Mouse (Mus musculus) heart, postnatal 0 days (tissue): ENCODE measurements at regions not wholly inside any gene's neighbourhood (a gene's known extent, or its start where the extent isn't known, plus 50 kb on each side); places are given as distances from the start of the nearest gene placed in this dataset.

Experiments used
- ATAC-seq: fragments of 200-750 bp; cut with Nextera tagmentation; 2 replicates; pipeline ENCODE4 v1.8.0; 2017; ENCODE audit warnings: low read depth, moderate number of reproducible peaks, moderate library complexity; ENCODE audit not compliant: insufficient read depth
- DNase-seq: peaks from one replicate; pipeline ENCODE4 v3.0.0-alpha.2; 2016; ENCODE audit warnings: low spot score
- H3K27ac ChIP-seq: fragments of 300-500 bp; sonication (generic); 2 replicates; pipeline ENCODE4 v1.5.1; 2014; ENCODE audit warnings: low read depth, mild to moderate bottlenecking
- H3K27me3 ChIP-seq: fragments of 300-500 bp; sonication (generic); 2 replicates; pipeline ENCODE4 v1.6.1; 2014; ENCODE audit warnings: low read length, mixed read lengths; ENCODE audit not compliant: control insufficient read depth, insufficient read depth
- H3K36me3 ChIP-seq: fragments of 300-500 bp; sonication (generic); replicated peaks from 2 replicates; pipeline ENCODE4 v1.6.1; 2014; ENCODE audit warnings: low read length, mixed read lengths; ENCODE audit not compliant: control insufficient read depth, insufficient read depth
- H3K4me1 ChIP-seq: fragments of 300-500 bp; sonication (generic); 2 replicates; pipeline ENCODE4 v1.6.1; 2014; ENCODE audit warnings: antibody characterized with exemption; ENCODE audit not compliant: control insufficient read depth, insufficient read depth
- H3K4me2 ChIP-seq: fragments of 300-500 bp; sonication (generic); 2 replicates; pipeline ENCODE4 v1.6.1; 2014; ENCODE audit warnings: low read depth, mild to moderate bottlenecking, low read length, moderate library complexity
- H3K4me3 ChIP-seq: fragments of 300-500 bp; sonication (generic); 2 replicates; pipeline ENCODE4 v1.5.1; 2014; ENCODE audit warnings: low read depth, low read length
- H3K9ac ChIP-seq: fragments of 300-500 bp; sonication (generic); replicated peaks from 2 replicates; pipeline ENCODE4 v1.6.1; 2014; ENCODE audit warnings: low read depth, low read length, mixed read lengths
- H3K9me3 ChIP-seq: fragments of 300-500 bp; sonication (generic); replicated peaks from 2 replicates; pipeline ENCODE4 v1.6.1; 2016; ENCODE audit warnings: low read length; ENCODE audit not compliant: control insufficient read depth
- CTCF ChIP-seq: IDR thresholded peaks from 2 replicates; pipeline ENCODE4 v1.5.1; 2016; ENCODE audit warnings: antibody characterized with exemption, control low read depth, low read depth
- EP300 ChIP-seq: IDR thresholded peaks from 2 replicates; pipeline ENCODE4 v1.6.1; 2016; ENCODE audit warnings: antibody characterized with exemption, low read depth
- WGBS: fragments of 180-500 bp; shearing (Covaris S2); extraction: QIAGEN DNeasy Blood & Tissue Kit; methylation state at CpG from one replicate; pipeline ENCODE4 v1.1.7; 2014; 5-methylcytosine and 5-hydroxymethylcytosine counted together

DNA sequence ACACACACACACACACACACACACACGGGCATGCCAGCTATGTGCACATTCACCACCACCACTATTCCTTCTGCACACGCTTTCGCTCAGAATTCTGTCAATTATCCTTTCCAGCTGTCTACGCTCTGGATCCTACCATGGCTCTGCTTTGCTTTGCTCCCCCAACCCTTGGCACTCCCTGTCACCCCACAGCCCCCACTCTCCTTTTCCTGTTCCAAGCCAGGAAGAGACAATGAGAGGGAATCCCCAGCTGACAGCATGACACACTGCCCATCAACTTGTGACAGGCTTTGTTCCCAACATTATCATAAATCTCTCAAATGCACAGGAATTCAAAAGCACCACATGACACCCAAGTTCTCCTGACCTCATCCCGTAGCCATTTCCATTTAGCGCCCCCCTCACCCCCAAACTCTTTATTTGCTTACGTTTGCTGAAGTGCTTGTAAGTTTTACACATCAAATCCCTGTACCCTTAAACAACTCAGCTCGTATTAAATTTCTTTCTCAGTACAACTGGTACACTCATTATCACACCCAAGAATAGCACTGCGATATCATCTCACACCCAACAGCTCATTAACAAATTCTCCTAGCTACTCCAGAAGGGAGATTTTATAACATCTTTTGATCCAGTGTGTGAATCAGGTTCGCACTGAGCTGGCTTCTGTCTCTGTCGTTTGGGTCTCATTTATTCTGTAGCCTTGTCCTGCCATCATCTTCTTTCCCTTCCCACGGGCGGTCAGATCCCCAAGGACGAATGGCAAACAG is 140.3 kb downstream of the Ptpn20 start:
- ATAC-seq = no peak
- 0 out of 2 replicates have a peak, but pooled peaks cover 3% of the 10 kb centered on the region for H3K4me1 ChIP-seq
- no peak for DNase-seq

DNA sequence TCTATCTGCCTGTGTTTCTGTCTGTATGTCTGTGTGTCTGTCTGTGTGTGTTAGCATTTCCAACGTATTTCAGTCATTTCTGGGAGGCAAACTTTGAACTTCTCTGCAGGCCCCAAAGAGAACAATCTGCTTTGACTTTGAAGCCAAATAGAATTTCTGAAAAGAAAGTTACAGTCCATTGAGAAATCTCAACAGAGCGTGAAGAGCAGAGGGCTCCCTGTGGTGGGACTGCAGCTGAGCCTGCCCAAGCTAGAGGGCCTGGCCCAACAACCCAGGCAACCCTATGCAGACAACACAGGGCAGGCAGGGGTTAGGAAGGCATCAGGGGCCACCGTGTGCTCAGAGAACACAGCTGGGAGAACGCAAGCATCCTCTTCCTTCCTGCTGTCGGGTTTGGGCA is 143.7 kb downstream of the Ptpn20 start:
- ATAC-seq = no peak
- H3K27ac ChIP-seq = no peak overlapping the region
- no peak overlapping the region for H3K9ac ChIP-seq
- 0 out of 2 replicates have a peak, but pooled peaks cover 3% of the 10 kb centered on the region for H3K4me1 ChIP-seq
- WGBS = 58% methylated on average over 5 of the region's 5 CpGs
- no peak for TF ChIP-seq EP300
- TF ChIP-seq CTCF = no peak
- no peaks in the 10 kb centered on the region for H3K9me3 ChIP-seq
- no peaks in the 10 kb centered on the region for H3K36me3 ChIP-seq
- H3K27me3 ChIP-seq = no peaks in the 10 kb centered on the region
- DNase-seq = no peak
- no peak overlapping the region for H3K4me3 ChIP-seq
- H3K4me2 ChIP-seq = no peak overlapping the region

More for the DNA sequence above, 140.3 kb downstream of the Ptpn20 start:
- Histone ChIP-seq H3K36me3 (no peaks in the 10 kb centered on the region), H3K27me3 (no peaks in the 10 kb centered on the region), H3K9me3 (no peaks in the 10 kb centered on the region), H3K27ac (no peak overlapping the region), H3K4me2 (no peak overlapping the region), H3K9ac (no peak overlapping the region), H3K4me3 (no peak overlapping the region)
- TF ChIP-seq CTCF = no peak
- no peak for TF ChIP-seq EP300
- WGBS = 58% methylated on average over 14 of the region's 14 CpGs

DNA sequence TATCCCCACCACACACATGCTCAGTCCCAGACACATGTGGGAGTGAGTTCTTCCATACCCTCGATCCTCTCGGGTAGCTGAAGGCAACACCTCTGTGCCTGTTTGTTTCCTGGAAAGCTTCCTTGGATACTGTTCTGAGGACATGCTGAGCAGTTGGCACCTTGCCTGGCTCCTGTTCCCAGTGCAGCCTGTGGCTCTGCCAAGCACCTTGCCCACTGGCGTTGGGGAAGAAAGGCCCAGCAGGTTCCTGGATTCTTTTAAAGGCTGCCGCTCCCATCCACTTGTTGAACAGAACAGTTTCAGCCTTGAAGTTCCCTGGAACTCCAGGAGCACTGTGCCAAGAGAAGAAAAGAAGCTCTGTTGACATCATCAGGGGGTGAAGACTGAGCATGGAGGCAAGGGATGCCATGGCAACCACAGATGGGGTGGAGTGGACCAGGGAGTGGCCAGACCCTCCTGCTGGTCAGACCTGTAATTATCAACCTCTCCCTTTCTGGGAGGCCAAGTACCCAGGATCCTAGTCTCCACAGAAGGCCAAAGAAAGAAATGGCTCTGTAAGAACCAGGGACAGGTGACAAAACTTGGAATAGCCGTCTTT is 145.5 kb downstream of the Ptpn20 start:
- 60% methylated on average over 5 of the region's 5 CpGs for WGBS
- DNase-seq = no peak
- no peaks in the 10 kb centered on the region for H3K27me3 ChIP-seq
- no peaks in the 10 kb centered on the region for H3K9me3 ChIP-seq
- ATAC-seq = no peak
- no peaks in the 10 kb centered on the region for H3K4me1 ChIP-seq
- H3K36me3 ChIP-seq = no peaks in the 10 kb centered on the region
- no peak overlapping the region for H3K27ac ChIP-seq
- no peak overlapping the region for H3K4me3 ChIP-seq
- no peak overlapping the region for H3K4me2 ChIP-seq
- no peak for TF ChIP-seq EP300
- TF ChIP-seq CTCF = no peak
- H3K9ac ChIP-seq = no peak overlapping the region

DNA sequence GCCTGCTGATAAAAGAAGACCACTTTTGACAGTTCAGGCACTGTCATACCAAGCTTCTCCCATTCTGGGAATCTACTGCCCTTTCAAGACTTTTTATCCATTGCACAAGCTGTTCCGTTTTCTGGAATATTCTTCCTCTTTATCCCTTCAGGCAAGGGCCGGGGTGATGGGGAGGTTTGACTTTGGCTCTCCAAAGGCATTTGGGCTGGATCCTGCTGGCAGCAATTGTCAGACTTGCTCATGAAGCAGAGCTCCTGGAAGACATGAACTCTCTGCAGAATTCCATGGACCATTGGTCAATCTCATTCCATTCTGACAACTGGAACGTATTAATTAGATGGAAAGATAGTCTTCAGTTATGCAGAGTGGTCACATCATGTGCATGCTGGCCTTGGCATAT is 146.6 kb downstream of the Ptpn20 start:
- ATAC-seq = no peak
- no peak for DNase-seq

DNA sequence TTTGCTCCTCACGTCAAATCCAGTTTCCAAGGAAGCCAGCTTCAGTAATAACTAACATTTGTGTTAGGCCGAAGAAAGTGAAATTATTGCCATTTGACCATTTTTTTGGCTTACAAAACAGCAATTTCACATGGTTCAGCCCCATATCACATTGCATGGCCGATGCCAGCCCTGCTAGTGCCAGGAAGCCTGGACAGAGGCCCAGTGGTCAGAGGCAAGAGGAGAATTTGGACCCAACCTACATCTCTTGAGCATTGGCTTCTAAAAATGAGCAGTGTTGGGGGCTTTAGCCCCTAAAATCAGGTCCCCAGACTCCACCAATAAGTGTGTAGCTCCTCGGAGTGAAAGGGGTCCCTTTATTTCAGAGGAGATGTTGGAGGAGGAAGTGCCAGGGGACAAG is 157.2 kb downstream of the Ptpn20 start:
- DNase-seq = no peak
- H3K27ac ChIP-seq = no peak overlapping the region
- no peak overlapping the region for H3K9ac ChIP-seq
- no peaks in the 10 kb centered on the region for H3K27me3 ChIP-seq
- H3K4me3 ChIP-seq = no peak overlapping the region
- ATAC-seq = no peak
- 68% methylated on average over 4 of the region's 4 CpGs for WGBS
- TF ChIP-seq CTCF (no peak), EP300 (no peak)
- H3K9me3 ChIP-seq = no peaks in the 10 kb centered on the region
- no peaks in the 10 kb centered on the region for H3K36me3 ChIP-seq
- no peak overlapping the region for H3K4me2 ChIP-seq
- no peaks in the 10 kb centered on the region for H3K4me1 ChIP-seq

More for the DNA sequence above, 146.6 kb downstream of the Ptpn20 start:
- Histone ChIP-seq H3K9me3 (no peaks in the 10 kb centered on the region), H3K27me3 (no peaks in the 10 kb centered on the region), H3K36me3 (no peaks in the 10 kb centered on the region), H3K9ac (no peak overlapping the region), H3K4me2 (no peak overlapping the region), H3K4me1 (no peaks in the 10 kb centered on the region), H3K4me3 (no peak overlapping the region), H3K27ac (no peak overlapping the region)
- 65% methylated on average over 3 of the region's 3 CpGs for WGBS
- no peak for TF ChIP-seq EP300
- TF ChIP-seq CTCF = no peak

DNA sequence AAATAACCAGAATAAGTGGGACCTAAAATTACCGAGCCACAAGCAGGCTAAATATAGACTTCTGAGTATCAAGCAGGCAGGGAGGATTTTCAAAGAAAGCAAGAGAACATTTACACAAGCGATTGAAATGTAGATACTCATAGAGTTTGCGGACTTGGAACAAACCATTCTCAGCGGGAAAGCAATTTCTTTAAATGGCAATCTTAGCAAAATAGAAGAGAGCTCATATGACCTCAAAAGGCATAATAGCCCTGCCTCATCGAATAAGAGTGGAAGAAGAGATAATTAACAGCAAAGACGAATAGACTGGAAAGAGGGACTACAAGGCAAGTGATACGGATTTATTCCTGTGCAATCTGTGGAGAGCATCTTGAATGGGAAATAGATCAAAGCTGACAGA is 163.7 kb upstream of the Gdf10 start:
- H3K4me1 ChIP-seq = no peaks in the 10 kb centered on the region
- no peak for DNase-seq
- no peaks in the 10 kb centered on the region for H3K36me3 ChIP-seq
- no peaks in the 10 kb centered on the region for H3K9me3 ChIP-seq
- TF ChIP-seq CTCF (no peak), EP300 (no peak)
- no peak overlapping the region for H3K27ac ChIP-seq
- no peak for ATAC-seq
- H3K4me2 ChIP-seq = no peak overlapping the region
- H3K27me3 ChIP-seq = no peaks in the 10 kb centered on the region
- WGBS = 58% methylated on average over 7 of the region's 7 CpGs
- no peak overlapping the region for H3K4me3 ChIP-seq
- H3K9ac ChIP-seq = no peak overlapping the region
